Mouse (Mus musculus): ENCODE data around the gene Epb41l3. TPM values are rescaled to one million over a fixed set of nuclear protein-coding genes. Genes with fewer than 3 reads are reported as not detected.
A peak's percentile ranks its signal among the peaks of the same experiment; 100 is the strongest.

Gene Epb41l3
- polyA plus RNA-seq, 1 experiment from 2014 or later: 140 TPM

DNA sequence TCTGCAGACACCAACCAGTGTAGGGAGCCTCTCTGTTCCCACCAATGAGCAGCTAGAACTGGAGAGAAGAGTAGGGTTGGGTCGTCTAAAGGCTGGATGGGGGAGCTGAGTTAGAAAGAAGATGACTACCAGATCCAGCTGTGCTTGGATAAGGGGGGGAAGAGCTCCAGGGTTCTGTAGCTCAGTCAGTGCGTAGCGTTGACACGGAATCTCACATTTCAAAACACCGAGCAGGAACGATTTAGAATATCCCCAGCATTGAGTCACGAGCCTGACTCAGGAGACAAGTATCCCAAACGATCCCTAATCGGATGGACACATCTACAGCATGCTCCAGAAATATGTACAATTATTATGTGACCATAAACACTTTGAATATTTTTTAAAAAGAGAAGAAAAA is 180.4 kb downstream of the Epb41l3 start:
- WGBS: 66% methylated on average over 9 of the region's 9 CpGs
- Histone ChIP-seq H3K27ac (ENCODE audit: poor library complexity, severe bottlenecking) (no peak overlapping the region), H3K4me1 (replicated peaks) (no peaks in the 10 kb centered on the region), H3K9me3 (replicated peaks) (no peaks in the 10 kb centered on the region), H3K4me3 (no peak overlapping the region), H3K27me3 (replicated peaks) (no peaks in the 10 kb centered on the region), H3K9ac (no peak overlapping the region), H3K4me2 (no peak overlapping the region), H3K36me3 (peaks cover 40% of the 10 kb centered on the region)
- no peak for ATAC-seq (ENCODE audit: insufficient number of reproducible peaks, low FRiP score)

DNA sequence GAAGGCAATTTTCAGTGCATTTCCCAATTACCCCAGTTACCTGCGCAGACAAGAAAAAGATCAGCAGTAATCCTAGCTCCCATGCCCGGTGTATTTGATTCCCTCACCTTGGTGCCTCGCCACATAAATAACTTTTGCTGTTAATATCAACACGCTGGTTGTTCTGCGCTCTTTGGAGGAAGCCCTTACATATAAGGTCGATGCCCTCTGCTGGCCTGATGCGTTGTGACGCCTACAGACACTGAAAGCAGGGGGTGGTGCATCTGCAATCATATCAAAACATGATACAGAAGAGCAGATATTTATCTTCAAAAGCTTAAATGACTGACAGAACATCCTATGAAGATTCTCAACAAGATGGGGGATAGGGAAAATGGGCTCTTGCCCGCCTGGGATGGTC is 181.0 kb downstream of the Epb41l3 start:
- Histone ChIP-seq H3K27ac (ENCODE audit: poor library complexity, severe bottlenecking) (no peak overlapping the region), H3K36me3 (peaks cover 40% of the 10 kb centered on the region), H3K9me3 (replicated peaks) (no peaks in the 10 kb centered on the region), H3K4me2 (no peak overlapping the region), H3K9ac (no peak overlapping the region), H3K27me3 (replicated peaks) (no peaks in the 10 kb centered on the region), H3K4me3 (no peak overlapping the region), H3K4me1 (replicated peaks) (no peaks in the 10 kb centered on the region)
- no peak for ATAC-seq (ENCODE audit: insufficient number of reproducible peaks, low FRiP score)
- whole genome bisulfite sequencing: 45% methylated on average over 9 of the region's 9 CpGs

DNA sequence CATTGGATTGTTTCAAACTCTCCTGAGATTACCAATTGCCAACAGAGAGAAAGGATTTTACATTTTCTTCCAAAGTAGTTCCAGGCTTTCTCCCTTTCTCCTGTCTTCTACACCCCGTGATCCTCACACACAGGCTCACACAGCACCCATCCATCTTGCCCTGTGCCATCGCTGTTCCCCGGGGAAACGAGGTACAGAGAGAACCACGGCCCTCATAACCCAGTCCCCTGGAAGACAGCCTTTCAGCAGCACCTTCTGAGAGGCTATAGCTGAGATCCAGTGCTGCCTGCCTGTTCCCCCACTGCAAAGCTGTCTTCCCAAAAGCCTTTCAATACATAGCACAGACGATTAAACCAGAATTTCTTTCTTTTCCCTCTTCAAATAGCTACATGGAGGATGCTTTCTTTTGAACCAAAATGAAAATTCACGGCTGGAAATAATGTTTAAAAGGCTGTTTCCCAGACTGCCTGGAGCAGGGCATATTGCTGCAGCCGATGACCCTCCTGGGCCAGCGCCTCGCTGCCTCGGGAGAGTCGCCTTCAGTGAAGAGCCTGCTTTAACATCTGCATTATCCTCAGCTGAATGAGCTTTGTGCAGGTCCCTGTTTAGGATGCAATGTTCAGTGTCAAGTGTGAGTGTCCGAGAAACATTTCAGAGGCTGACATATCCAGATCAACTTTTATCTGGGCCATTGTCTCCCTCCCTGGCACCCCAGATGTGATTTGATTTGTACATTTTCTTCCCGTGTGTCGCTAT is 188.5 kb downstream of the Epb41l3 start:
- no peak overlapping the region for H3K9ac ChIP-seq
- no peak for ATAC-seq (ENCODE audit: insufficient number of reproducible peaks, low FRiP score)
- H3K4me1 ChIP-seq (replicated peaks): peaks cover 45% of the 10 kb centered on the region
- peaks cover 33% of the 10 kb centered on the region for H3K36me3 ChIP-seq
- no peaks in the 10 kb centered on the region for H3K9me3 ChIP-seq (replicated peaks)
- H3K27ac ChIP-seq (ENCODE audit: poor library complexity, severe bottlenecking): no peak overlapping the region
- H3K4me3 ChIP-seq: no peak overlapping the region
- no peaks in the 10 kb centered on the region for H3K27me3 ChIP-seq (replicated peaks)
- WGBS: 60% methylated on average over 15 of the region's 15 CpGs
- H3K4me2 ChIP-seq: no peak overlapping the region

DNA sequence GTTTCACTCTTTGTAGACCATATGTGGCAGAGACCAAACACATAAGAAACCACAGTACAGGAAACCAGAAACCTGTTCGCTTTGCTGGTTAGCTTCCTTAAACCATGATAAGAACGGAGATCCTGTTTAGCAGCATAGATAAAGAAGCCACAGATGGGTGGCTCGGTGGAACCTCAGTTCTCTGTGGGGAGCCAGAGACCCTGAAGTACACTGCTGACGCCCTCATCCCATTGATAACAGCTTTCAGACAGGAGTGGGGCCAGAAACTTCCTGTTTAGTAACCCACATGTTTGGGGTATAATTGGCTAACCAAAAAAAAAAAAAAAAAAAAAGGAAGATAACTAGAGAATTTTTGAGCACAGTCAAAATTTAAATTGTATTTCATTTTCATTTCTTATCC is 189.7 kb downstream of the Epb41l3 start:
- Histone ChIP-seq H3K4me2 (no peak overlapping the region), H3K27ac (ENCODE audit: poor library complexity, severe bottlenecking) (no peak overlapping the region), H3K4me1 (replicated peaks) (peaks cover 47% of the 10 kb centered on the region), H3K9me3 (replicated peaks) (no peaks in the 10 kb centered on the region), H3K36me3 (peaks cover 22% of the 10 kb centered on the region), H3K4me3 (no peak overlapping the region), H3K9ac (no peak overlapping the region), H3K27me3 (replicated peaks) (no peaks in the 10 kb centered on the region)
- ATAC-seq (ENCODE audit: insufficient number of reproducible peaks, low FRiP score): no peak
- WGBS: 17% methylated on average over 4 of the region's 4 CpGs

DNA sequence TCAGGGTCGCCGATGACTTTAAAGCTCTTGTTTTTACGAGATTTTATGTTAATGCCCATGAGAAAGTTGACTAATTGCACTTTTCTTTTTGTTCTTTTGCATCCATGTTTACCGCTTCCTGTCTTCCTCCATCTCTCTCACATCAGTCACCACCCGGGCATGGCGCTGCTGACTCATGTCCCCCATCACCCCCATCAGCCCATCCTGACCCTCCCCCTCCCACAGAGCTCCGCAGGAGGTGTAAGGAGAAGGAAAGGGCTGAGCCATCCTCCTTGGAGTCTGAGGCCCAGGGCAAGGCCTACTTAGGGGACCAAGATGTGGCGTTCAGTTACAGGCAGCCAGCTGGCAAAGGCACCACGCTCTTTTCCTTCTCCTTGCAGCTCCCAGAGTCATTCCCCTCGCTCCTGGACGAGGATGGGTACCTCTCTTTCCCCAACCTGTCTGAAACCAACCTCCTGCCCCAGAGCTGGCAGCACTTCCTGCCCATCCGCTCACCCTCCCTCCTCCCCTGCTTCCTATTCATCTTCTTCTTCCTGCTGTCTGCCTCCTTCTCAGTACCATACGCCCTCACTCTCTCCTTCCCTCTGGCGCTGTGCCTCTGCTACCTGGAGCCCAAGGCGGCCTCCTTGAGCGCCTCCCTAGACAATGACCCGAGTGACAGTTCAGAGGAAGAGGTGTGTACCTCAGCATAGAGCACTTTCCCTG is 190.4 kb downstream of the Epb41l3 start:
- WGBS: 37% methylated on average over 17 of the region's 17 CpGs
- peaks cover 25% of the 10 kb centered on the region for H3K36me3 ChIP-seq
- no peak overlapping the region for H3K9ac ChIP-seq
- no peak overlapping the region for H3K4me2 ChIP-seq
- H3K4me3 ChIP-seq: no peak overlapping the region
- H3K9me3 ChIP-seq (replicated peaks): no peaks in the 10 kb centered on the region
- H3K27ac ChIP-seq (ENCODE audit: poor library complexity, severe bottlenecking): no peak overlapping the region
- H3K4me1 ChIP-seq (replicated peaks): peaks cover 47% of the 10 kb centered on the region
- ATAC-seq (ENCODE audit: insufficient number of reproducible peaks, low FRiP score): no peak
- no peaks in the 10 kb centered on the region for H3K27me3 ChIP-seq (replicated peaks)

DNA sequence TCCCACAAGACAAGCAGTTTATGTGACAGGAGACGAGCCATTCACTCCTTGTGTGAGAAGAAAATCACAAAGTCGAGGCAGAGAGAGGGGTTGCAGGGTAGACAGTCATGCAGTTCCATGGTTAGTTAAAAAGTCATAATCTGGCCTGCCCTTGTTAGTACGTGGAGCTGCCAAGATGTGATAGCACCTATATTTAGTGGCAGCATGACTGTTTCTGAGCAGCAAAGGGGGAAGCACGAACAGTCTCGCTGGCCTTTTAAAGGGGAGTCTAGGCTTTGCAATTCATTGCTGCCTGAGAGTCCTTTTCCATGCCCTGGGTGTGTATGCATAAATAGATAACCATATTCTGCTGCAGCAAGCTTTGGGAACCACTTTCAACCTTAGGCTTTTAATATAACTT is 191.5 kb downstream of the Epb41l3 start:
- H3K27ac ChIP-seq (ENCODE audit: poor library complexity, severe bottlenecking): no peak overlapping the region; the same call in 1 of the 2 replicates
- H3K4me2 ChIP-seq: no peak overlapping the region
- no peaks in the 10 kb centered on the region for H3K9me3 ChIP-seq (replicated peaks)
- H3K9ac ChIP-seq: no peak overlapping the region
- ATAC-seq (ENCODE audit: insufficient number of reproducible peaks, low FRiP score): no peak
- peaks cover 47% of the 10 kb centered on the region for H3K4me1 ChIP-seq (replicated peaks)
- H3K4me3 ChIP-seq: no peak overlapping the region
- peaks cover 24% of the 10 kb centered on the region for H3K36me3 ChIP-seq
- 39% methylated on average over 5 of the region's 5 CpGs for WGBS
- no peaks in the 10 kb centered on the region for H3K27me3 ChIP-seq (replicated peaks)

DNA sequence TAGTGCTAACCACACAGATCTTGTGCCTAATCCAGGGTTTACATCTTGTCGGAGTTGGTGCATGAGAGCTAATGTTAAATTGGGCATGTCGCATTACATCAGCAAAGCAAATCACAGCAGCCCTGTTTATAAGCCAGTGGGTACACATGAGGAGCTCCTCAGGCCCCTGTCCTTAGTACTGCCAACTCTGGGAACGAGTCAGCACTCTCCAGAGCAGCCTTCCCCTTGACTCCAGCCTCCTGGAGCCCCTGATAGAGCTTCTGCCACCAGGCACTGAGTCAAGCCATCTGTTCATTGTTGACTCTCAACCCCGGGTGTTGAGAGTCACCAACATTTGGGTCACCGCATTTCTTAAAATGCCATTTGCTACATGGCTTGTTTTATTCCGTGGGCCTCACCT is 192.0 kb downstream of the Epb41l3 start:
- Histone ChIP-seq H3K9me3 (replicated peaks) (no peaks in the 10 kb centered on the region), H3K9ac (no peak overlapping the region), H3K4me1 (replicated peaks) (peaks cover 47% of the 10 kb centered on the region), H3K36me3 (peaks cover 24% of the 10 kb centered on the region), H3K27ac (ENCODE audit: poor library complexity, severe bottlenecking) (0 out of 2 replicates have a peak overlapping the region, but pooled peaks have one; percentile 19), H3K27me3 (replicated peaks) (no peaks in the 10 kb centered on the region), H3K4me2 (no peak overlapping the region), H3K4me3 (no peak overlapping the region)
- no peak for ATAC-seq (ENCODE audit: insufficient number of reproducible peaks, low FRiP score)
- 40% methylated on average over 6 of the region's 6 CpGs for WGBS

DNA sequence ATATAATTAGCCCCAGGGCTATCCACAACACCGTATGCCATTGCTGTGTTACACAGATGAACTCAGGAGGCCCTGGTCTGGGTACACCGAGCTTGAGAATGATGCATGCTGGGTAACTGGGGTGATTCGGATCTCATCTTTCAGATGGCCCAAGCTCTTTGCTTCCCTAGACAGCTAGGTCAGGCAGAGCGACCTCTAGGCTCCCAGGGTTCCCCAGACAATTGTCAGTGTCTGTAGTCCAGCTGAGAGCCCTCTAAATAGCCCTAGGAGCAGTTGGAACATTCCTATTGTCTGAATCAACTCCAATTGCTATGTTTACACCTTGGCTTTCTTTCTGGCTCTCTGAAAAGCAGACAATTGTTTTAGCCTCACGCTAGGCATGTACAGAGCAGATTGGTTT is 201.9 kb downstream of the Epb41l3 start:
- Histone ChIP-seq H3K9me3 (replicated peaks) (no peaks in the 10 kb centered on the region), H3K4me2 (no peak overlapping the region), H3K27me3 (replicated peaks) (no peaks in the 10 kb centered on the region), H3K9ac (no peak overlapping the region), H3K36me3 (peaks cover 56% of the 10 kb centered on the region), H3K4me1 (replicated peaks) (peaks cover 5% of the 10 kb centered on the region; the same call in 1 of the 2 replicates), H3K4me3 (no peak overlapping the region), H3K27ac (ENCODE audit: poor library complexity, severe bottlenecking) (no peak overlapping the region)
- WGBS: 54% methylated on average over 5 of the region's 5 CpGs
- ATAC-seq (ENCODE audit: insufficient number of reproducible peaks, low FRiP score): no peak

DNA sequence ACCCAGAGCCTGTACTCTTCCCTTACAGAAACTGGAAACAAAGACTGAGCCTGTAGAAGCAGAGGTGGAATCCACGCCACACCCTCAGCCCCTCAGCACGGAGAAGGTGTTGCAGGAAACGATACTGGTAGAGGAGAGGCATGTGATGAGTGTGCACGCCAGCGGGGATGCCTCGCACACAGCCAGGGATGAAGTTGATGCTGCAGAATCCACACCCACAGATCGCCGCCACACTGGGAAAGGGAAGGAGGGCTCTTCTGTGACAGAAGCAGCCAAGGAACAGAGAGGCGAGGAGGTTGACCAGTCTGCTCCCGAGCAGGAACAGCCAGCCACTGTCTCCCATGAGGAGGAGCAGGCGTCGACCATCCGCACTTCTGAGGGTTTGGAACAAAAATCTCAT is 209.0 kb downstream of the Epb41l3 start:
- H3K4me3 ChIP-seq: no peak overlapping the region
- 92% methylated on average over 13 of the region's 13 CpGs for WGBS
- H3K9me3 ChIP-seq (replicated peaks): no peaks in the 10 kb centered on the region; the same call in 1 of the 2 replicates
- no peak overlapping the region for H3K27ac ChIP-seq (ENCODE audit: poor library complexity, severe bottlenecking)
- peaks cover 84% of the 10 kb centered on the region for H3K36me3 ChIP-seq
- no peak for ATAC-seq (ENCODE audit: insufficient number of reproducible peaks, low FRiP score)
- H3K9ac ChIP-seq: no peak overlapping the region
- H3K4me2 ChIP-seq: no peak overlapping the region
- no peaks in the 10 kb centered on the region for H3K4me1 ChIP-seq (replicated peaks)
- no peaks in the 10 kb centered on the region for H3K27me3 ChIP-seq (replicated peaks)

DNA sequence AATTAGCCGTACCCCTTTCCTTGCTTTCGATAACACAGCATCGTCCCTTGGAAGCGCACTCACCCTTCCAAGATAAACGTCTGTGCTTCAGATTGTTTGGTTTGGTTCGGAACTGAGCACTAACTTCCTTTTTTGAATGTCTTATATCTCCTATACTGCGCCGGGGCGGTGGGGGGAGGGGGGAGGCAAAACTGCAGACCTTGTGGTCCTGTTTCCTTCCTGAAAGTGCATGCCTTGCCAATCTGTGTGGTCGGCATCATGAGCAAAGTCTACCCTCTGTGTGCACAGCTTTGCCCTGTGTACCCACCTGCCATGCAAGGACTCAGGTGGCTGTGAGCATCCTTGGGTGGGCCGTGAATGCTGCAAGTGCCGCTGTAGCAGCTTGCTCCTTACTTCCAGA is 212.6 kb downstream of the Epb41l3 start:
- Histone ChIP-seq H3K27me3 (replicated peaks) (no peaks in the 10 kb centered on the region), H3K36me3 (peaks cover 76% of the 10 kb centered on the region), H3K4me3 (no peak overlapping the region), H3K9me3 (replicated peaks) (peaks cover 2% of the 10 kb centered on the region; the same call in 1 of the 2 replicates), H3K4me1 (replicated peaks) (no peaks in the 10 kb centered on the region), H3K9ac (no peak overlapping the region), H3K27ac (ENCODE audit: poor library complexity, severe bottlenecking) (no peak overlapping the region), H3K4me2 (no peak overlapping the region)
- ATAC-seq (ENCODE audit: insufficient number of reproducible peaks, low FRiP score): no peak
- WGBS: 81% methylated on average over 12 of the region's 12 CpGs

DNA sequence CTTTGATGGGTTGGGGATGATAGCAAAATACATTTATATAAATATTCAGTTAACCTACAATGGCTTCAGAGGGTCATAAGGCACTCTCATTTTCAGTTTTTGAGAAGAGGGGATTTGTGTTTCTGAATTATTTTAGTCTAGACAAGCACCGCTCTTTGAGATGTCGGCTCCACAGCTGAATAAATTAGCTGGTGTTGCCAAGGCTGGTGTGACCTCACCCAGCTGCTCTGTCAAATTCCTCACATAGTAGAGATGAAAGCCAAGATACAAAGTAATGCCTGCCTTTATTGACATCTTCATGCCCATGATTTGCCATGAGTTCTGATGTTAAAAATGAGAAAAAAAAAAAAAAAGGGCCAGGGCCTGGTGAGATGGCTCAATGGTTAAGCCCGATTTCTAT is 214.8 kb downstream of the Epb41l3 start:
- no peak overlapping the region for H3K4me2 ChIP-seq
- H3K9ac ChIP-seq: no peak overlapping the region
- peaks cover 57% of the 10 kb centered on the region for H3K36me3 ChIP-seq
- 90% methylated on average over 3 of the region's 3 CpGs for WGBS
- H3K4me3 ChIP-seq: no peak overlapping the region
- H3K4me1 ChIP-seq (replicated peaks): peaks cover 5% of the 10 kb centered on the region; the same call in 1 of the 2 replicates
- H3K27ac ChIP-seq (ENCODE audit: poor library complexity, severe bottlenecking): no peak overlapping the region
- H3K9me3 ChIP-seq (replicated peaks): peaks cover 7% of the 10 kb centered on the region; the same call in 1 of the 2 replicates
- H3K27me3 ChIP-seq (replicated peaks): no peaks in the 10 kb centered on the region
- no peak for ATAC-seq (ENCODE audit: insufficient number of reproducible peaks, low FRiP score)

Measured in heart, embryonic 12.5 days (tissue).